Mouse (Mus musculus) cerebellum, adult 11-12 months (tissue): ENCODE results near the gene Oasl2.
A peak's percentile ranks its signal among the peaks of the same experiment; 100 is the strongest.
"Not testable (repeated sequence)": the region's sequence is repeated elsewhere in the genome, so short reads cannot be mapped to it uniquely, and the experiment has no call there.

ENCODE experiments used
- DNase-seq: peaks from one replicate; pipeline ENCODE4 v3.0.0; 2022

Oasl2 gene

DNA sequence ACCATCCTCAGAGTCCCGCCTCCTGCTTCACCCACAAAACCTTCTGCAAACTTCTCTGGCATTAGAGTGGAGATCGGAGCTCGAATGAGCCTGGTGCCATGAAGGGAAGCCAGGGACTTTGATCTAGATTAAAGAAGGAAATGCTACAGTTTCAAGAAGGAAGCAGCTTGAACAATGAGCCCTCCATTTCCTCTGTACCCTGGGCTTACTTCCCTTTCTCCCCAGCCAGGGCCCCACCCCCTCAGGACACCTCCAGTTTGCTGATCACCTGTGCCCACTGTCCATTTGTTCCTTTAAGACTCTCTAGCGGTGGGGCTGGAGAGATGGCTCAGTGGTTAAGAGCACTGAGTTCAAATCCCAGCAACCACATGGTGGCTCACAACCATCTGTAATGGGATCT is 20.0 kb downstream of the Oasl2 start:
- DNase-seq: no peak

DNA sequence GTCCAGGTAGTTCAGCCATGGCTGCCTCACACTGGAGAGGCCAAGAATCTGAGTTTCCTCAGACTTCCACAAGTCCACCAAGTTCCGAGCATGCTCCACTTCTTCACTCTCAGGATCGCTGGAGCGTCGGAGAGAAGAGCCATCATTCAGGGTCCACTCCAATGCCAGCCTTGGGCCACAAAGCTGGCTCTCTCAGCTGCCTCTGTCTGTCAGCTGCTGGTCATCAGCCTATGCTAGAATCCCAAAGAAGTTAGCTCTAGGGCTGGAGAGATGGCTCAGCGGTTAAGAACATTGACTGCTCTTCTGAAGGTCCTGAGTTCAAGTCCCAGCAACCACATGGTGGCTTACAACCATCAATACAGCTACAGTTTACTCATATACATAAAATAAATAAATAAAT is 20.6 kb downstream of the Oasl2 start:
- not testable (repeated sequence) for DNase-seq

DNA sequence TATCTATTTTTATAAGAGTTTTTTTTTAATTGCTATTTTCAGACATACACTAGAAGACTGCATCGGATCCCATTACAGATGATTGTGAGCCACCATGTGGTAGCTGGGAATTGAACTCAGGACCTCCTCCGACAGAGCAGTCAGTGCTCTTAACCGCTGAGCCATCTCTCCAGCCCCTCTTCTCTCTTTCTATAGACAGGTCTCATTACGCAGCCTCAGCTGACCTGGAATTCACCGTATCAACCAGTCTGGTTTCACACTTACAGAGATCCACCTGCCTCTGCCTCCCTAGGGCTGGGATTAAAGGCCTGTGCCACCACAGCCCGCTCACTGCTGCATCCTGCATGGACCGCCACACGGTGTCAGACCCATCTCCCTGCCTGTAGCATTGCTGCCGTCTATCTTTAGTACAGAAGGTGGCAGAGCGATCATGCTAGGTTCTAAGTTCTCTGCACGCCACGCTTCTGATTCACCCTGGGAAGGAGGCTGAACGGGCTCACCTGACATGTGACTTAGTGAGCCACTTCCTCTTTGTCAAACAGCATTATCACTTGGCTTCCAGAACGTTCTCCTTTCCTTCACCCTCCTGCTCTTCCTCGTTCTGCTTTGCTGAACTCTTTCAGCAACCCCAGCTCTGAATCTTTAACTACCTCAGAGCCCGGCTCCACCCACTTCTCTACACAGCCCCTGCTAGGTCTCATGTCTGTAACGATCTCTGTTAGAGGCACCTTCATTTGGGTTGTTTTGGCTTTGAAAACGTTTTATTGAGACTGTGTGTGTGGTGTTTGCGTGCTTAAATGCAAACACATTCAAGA is 25.0 kb downstream of the Oasl2 start:
- no peak for DNase-seq

DNA sequence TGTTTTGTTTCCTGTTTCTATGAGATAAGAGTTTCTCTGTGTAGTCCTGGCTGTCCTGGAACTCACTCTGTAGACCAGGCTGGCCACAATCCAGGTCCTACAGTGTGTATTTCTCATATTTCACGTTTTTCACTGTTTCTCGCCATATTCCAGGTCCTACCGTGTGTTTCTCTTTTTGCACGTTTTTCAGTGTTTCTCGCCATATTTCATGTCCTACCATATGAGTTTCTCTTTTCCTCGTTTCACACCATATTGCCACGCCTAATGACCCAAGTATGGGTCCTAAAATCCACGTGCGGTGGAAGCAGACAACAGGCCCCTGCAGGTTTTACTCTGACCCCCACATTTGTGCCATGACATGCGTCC is 25.6 kb downstream of the Oasl2 start:
- no peak for DNase-seq

DNA sequence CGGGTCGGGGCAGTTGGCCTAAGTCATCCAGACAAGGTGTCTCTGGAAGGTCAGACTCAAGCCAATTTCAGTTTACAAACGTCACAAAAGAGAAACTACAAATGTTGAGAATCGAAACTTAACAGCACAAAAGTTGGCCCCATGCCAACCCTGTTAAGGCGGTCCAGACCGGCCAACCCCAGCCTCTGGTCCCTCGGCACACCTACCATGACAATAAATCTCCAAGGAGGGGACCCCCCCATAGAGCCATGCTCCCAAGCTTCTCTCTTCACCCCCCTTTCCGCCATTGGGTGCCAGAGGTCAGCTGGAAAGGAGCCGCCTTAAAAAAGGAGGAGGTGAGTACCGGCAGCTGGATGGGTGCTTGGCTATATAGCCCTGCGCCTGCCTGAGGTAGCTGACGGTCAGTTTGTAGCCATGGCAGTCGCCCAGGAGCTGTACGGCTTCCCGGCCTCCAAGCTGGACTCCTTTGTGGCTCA is 26.3 kb downstream of the Oasl2 start, which contains the start of gene Oasl1:
Oasl1 (plus strand) TSS at position 243 of the 476 bp plus-strand sequence.
- DNase-seq: no peak

DNA sequence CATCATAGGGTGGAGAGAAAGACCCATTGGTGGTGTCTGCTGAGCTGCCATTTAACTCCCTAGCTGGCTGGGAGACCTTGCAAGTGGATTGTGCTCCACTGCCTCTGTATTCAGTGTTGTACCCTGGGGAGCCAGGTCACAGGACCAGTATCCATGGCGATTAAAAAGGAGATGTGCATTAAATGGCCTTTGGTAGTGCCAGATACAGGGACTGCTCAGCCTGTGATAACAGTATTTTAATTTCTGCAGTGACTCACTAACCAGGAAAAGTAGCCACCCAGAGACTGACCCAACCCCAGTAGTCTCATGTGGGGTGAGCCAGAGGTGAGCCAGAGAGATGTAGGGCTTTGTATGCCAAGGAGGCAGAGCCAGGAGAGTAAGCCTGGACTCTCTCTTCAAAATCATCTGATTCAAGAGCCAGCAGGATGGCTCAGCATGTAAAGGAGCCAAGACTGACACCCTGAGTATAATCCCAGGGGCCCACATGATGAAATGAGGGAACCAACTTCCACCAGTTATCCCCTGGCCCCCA is 29.5 kb downstream of the Oasl2 start:
- DNase-seq: no peak

DNA sequence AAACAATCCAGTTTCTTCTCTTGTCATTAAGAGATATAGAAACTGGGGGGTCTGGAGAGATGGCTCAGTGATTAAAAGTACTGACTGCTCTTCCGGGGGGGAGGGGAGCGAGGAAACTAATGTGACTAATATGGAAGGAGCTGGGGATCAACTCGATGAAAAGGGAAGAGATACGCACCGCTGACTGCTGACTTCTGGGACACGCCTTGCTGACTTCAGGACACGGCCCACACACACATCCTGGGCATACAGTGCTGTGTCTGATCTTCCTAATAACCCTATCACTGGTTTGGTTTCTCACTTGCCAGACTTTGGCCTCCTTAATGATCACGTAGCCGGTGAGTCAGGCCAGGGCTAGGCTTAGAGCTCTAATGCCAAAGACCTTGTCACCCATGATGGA is 30.0 kb downstream of the Oasl2 start:
- DNase-seq: no peak

DNA sequence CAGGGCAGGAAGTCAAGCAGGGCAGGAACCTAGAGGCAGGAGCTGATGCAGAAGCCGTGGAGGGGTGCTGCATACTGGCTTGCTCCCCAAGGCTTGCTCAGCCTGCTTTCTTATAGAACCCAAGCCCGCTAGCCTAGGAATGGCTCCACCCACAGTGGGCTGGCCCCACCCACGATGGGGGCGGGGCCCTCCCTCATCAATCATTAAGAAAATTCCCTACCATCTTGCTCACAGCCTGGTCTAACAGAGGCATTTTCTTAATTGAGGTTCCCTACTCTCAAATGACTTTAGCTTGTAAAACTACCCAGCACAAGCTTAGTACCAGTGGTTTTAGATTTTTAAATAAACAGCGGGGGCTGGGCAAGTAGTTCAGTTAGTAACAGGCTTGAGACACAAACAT is 34.9 kb downstream of the Oasl2 start:
- DNase-seq: no peak

DNA sequence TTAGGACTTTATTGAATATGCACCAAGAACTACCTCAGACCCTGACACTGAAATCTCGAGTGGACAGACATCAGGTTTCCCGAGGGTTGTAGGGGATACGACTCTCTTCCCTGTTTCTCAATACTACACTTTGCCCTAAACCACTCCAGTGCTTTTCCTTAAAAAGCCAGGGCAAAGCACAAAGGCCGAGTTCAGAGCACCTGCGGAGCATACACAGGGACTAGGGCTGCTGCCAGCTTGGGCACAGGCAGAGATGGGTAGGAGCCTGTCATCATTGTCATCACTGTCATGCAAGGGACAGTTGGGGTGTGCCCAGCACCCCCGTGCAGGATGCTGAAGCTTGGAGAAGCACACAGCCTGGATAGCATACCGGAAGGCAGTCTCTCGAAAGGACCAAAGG is 36.5 kb downstream of the Oasl2 start:
- no peak for DNase-seq

DNA sequence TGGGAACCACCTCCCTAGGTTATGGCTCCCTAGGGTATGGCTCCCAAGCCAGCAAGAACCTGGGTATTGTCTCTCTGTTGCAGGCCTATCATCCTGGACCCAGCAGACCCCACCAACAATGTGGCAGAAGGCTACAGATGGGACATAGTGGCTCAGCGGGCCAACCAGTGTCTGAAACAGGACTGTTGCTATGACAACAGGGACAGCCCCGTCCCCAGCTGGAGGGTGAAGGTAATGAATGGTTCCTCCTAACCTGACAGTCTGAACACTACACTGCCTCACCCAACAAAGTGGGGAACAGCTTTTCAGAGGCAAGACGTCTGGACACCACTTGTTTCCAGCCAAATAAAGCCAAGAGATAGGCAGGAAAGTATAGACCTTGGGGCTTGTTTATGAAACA is 39.1 kb downstream of the Oasl2 start:
- DNase-seq: no peak

DNA sequence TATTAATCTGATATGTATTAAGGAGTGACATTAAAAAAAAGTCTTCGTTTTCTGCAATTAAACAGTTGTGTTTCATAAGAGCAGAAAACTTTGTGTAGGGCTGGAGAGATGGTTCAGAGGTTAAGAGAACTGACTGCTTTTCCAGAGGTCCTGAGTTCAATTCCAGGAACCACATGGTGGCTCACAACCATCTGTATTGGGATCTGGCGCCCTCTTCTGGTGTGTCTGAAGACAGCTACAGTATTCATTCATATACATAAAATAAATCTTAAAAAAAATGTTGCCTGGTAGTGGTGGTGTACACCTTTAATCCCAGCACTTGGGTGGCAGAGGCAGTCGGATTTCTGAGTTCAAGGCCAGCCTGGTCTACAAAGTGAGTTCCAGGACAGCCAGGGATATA is 44.4 kb downstream of the Oasl2 start:
- not testable (repeated sequence) for DNase-seq

DNA sequence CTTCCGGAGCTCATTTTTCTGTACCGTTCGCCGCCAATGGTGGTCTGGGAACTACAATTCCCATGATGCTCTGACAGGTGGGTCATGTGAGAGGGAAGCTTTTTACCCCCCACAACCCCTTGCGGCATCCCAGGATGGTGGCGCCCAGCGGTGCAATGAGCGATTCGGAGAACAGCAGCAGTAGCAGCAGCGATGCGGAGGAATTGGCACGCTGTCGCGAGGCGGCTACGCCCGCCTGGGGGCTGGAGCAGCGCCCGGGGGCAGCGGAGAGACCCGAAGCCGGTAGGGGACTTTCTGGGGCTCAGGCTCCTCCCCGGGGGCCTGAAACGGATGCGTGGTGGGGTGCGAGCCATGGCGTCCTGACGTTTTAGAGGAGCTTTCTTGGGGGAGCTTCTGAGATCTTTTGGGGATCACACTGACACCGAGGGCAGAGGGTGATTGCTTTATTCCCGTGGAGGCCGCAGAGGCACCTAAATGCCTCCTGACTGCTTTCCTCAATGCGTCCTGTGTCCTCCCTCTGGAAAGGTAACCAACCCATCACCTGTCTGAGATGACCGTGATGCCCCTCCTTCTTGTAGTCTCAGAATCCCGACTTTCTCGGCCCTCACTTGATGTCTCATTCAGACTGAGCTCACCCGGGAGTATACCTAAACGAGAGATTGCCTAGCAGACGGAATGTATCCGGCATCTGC is 45.5 kb downstream of the Oasl2 start, which contains the start of gene 2210016L21Rik:
2210016L21Rik (plus strand) TSS at position 85 of the 692 bp plus-strand sequence.
- DNase-seq: peak; percentile 85

DNA sequence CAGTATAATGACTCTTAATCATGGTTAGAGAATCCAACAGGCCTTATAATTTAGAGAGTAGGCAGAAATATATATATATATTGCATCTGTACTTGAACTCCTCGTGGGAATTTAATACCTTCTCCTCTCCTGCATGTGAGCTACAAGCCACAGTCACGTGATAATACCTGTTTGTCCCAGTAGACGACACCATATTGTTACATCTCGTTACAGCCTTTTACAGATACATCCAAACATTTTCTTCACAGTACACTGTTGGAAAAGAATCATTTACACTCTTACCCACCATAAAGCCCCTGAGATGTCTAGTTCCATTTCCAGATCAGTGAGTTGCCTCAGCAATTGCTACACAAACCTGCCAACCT is 46.0 kb downstream of the Oasl2 start:
- no peak for DNase-seq

DNA sequence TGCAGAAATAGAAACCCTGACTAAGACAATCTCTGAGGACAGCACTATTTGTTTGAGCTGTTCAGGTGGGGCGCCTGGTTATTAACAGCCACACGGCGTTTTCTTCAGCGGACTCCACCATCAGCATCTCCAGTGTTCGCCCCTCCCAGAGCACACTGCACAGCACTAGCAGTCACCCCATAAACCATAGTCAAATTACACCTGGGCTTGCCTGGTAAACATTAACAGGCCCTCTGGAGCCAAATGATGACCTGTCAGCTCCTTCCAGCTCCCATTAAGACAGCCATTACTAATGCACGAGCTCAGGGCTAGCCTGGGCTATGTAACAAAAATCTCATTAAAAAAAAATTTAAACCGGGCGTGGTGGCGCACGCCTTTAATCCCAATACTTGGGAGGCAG is 48.3 kb downstream of the Oasl2 start:
- no peak for DNase-seq

DNA sequence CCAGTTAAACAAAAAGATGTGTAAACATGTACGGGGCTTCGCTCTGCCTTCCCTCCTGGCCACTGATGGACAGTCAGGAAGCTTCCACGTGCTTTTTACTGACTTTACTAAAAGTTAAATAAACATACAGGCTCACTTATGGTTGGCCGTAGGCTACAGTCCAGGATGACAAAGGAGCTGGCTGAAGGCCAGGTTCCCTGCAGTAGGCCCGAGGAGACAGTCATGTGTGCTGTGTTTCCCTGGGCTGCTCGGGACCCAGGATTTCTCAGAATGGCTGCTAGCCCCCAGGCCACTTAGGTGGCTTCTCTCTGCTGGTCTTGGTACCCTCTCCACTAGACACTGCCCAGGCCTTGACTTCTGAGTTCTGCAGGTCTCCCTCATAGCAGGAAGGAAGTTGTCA is 52.2 kb downstream of the Oasl2 start:
- DNase-seq: peak; percentile 57

DNA sequence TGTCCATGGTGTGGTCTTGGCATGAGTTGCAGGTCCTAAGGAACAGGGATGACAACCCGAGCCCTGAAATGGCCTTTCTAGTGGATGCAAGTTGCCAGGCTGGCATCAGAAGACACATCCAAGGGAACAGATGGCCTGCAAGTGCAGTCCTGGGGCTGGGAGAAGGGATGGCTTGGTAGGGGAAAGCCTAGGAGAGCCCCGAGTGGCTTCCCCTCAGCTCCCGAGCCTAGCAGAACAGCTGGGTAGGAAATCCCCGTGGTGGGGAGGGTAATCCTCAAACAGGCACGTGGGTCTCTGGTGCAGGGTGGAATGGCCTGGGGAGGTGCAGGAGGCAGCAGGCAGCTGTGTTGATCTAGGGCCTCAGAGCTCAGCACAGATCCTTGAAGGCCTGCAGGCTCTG is 52.6 kb downstream of the Oasl2 start:
- peak; percentile 73 for DNase-seq

DNA sequence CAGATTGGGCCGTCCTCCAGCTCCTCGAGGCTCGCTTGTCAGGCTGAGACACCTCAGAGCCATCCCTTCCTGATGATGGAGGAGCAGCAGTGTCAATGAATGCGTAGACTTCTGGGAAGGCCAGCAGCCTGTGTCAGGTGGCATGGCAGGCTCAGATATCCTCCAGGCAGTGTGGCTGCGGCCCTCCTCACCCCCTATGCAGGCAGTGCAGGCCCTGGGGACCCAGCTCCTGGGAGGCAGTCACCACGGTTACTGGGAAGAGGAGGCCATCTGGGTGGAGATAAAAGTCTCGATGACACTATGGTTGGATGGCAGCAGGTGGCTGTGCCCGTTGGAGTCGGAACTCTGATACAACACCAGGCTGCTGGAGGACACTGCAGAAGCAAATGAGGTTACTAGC is 53.1 kb downstream of the Oasl2 start:
- DNase-seq: no peak

DNA sequence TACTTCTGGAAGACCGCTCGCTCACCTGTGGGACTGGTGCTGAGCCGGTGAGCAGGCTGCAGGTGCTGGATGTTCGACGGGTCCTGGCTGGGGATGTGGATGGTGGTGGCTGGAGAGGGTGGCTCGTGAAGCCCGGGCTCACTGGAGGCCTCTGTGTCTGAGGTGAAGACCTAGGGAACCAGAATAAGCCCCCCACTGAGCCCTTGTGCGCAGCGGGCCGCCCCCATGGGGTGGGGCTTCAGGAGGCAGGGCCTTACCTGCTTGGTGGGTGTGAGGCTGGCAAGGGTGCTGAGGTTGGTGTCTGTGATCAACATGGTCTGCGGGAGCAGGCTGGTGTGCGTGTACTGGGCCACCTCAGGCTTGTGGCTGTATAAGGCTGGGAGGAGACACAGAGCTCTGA is 53.9 kb downstream of the Oasl2 start:
- DNase-seq: peak; percentile 19

DNA sequence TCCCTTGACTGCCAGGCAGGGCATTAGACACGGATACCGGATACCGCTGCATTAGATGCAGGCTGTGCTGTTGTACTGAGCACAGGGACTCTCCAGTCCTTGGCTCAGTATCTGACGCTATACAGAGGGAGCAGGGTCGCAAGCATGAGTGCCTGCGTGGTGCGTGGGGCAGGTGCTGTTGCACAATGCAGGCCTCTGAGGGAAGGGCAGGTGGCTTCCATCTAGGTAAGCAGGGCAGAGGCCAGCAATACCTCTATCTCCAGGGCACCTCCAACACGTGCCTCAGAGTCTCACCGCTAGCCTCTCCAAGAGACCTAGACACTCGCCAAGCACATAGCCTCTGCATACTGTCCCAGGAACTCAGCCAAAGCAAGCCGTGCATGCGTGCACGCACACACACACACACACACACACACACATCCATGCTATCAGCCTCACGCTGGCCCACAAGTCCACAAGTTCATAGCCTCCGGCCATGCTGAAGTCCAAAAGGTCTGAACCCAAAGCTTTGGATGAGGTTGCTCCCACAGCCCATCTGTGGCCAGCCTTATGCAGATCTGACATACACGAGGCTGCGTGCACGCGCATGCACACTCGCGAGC is 54.6 kb downstream of the Oasl2 start:
- no peak for DNase-seq

DNA sequence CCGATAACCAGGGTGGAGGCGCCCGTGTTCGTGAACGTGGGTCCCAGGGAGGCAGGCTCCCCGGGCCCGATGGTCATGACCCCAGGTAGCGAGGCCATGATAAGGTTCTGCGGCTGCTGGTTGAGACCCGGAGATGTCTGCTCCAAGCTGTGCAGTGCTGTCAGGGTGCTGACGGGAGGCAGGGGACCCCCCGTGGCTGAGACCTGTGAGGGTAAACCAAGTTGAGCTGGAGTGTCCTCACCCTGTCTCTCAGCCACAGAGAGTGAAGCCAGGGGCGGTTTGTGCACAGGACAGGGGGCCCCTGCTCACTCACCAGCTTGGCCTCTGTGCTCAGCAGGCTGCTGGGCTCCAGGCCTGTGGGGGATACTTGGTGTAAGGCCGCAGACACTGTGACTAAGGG is 56.6 kb downstream of the Oasl2 start:
- no peak for DNase-seq

DNA sequence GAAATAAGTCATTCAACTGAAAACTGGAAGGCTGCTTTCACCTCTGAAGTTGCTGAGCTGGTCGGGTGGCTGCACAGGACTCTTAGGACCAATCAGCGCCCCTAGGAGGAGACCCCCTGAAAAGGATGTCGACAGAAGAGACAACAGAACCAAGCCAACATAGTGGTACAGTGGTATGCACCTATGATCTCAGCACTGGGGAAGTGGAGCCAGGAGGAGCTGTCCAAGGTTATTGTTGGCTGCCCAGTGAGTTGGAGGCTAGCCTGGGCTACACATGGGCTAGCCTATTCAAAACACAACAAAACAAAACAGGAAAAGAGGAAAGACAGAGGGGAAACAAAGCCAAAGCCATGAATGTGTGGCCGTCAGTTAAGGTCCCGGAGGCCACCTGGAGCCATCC is 61.3 kb downstream of the Oasl2 start:
- DNase-seq: no peak
